8 mouse cellular contexts compared by ENCODE assay signal in the genomic region with DNA sequence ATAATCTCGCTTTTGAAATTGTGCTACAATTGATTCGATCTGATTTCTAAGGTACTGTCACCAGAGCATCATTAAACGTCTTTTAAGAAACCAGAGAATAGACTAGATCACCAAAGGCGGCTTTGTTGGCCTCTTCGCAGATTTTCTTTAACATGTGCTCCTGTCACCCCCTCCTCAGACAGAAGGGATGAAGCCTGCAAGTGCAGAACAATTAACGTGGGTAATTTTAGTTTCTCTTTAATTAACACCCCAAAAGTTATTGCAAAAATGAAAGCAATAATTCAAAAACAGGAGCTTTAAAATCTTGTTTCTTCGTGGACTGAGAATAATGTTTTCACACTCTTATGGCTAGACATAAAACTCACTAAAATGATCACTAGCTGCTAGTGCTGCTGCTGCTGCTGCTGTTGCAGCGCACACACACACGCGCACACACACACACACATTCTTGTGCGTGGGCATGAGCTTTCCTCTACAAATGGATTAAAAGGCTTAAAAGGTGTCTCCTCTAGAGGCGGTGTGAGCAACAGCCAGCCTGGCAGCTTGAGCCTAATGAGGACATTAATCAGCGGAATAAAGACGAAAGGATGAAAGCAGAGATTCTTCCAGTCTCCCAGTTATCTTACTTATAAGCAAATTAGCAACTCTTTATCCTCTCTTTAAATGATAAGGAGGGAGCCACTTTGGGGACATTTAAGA.
DNase-seq lines count a peak whose midpoint lies in the region; ATAC-seq and TF ChIP-seq lines count a peak whose summit lies in the region.

No protein-coding gene starts in this region.

- no peaks in the 10 kb centered on the region for H3K27me3 ChIP-seq in kidney, postnatal 0 days (ENCODE audit: insufficient read depth, low read length)
- no peaks in the 10 kb centered on the region for H3K27me3 ChIP-seq in embryonic facial prominence, embryonic 12.5 days

- H3K27ac ChIP-seq in kidney, postnatal 0 days: no peak overlapping the region
- H3K27ac ChIP-seq in embryonic facial prominence, embryonic 12.5 days: no peak overlapping the region

- H3K9me3 ChIP-seq in kidney, postnatal 0 days (replicated peaks; ENCODE audit: low read length): no peaks in the 10 kb centered on the region
- H3K9me3 ChIP-seq in embryonic facial prominence, embryonic 12.5 days: no peaks in the 10 kb centered on the region

- TF ChIP-seq POLR2A in lung, adult 2 months (IDR thresholded peaks at IDR 0.05; ENCODE audit: borderline replicate concordance, extremely low read depth, low read depth, low read length): no peak

- no peak for ATAC-seq in kidney, postnatal 0 days (replicated peaks; ENCODE audit: low FRiP score, low read depth)
- no peak for ATAC-seq in embryonic facial prominence, embryonic 12.5 days (ENCODE audit: insufficient number of reproducible peaks, insufficient read depth, low FRiP score, low TSS enrichment)
- no peak for ATAC-seq in megakaryocyte progenitor cell, adult 5-6 weeks (replicated peaks; ENCODE audit: poor library complexity)

- no peak overlapping the region for H3K4me3 ChIP-seq in kidney, postnatal 0 days (replicated peaks; ENCODE audit: low read depth, low read length)
- H3K4me3 ChIP-seq in embryonic facial prominence, embryonic 12.5 days: no peak overlapping the region
- H3K4me3 ChIP-seq in lung, adult 2 months (replicated peaks; ENCODE audit: extremely low read depth, low read depth, low read length): no peak overlapping the region

- DNase-seq in kidney, postnatal 0 days (ENCODE audit: low spot score): peak; percentile 54
- DNase-seq in kidney, adult 8-10 months: no peak
- DNase-seq in layer of hippocampus, adult 8-10 months (ENCODE audit: low spot score in 2 of 2): peak; percentile 21 to 30
- DNase-seq in retina, postnatal 1 day: peak; percentile 89
- DNase-seq in testis, postnatal 14 days (ENCODE audit: low spot score): no peak
- no peak for DNase-seq in lung, adult 2 months

- TF ChIP-seq CTCF in kidney, postnatal 0 days (IDR thresholded peaks at IDR 0.05; ENCODE audit: low read depth): no peak
- TF ChIP-seq CTCF in lung, adult 2 months (IDR thresholded peaks at IDR 0.05; ENCODE audit: insufficient read depth, low read length): no peak

- H3K9ac ChIP-seq in kidney, postnatal 0 days (ENCODE audit: low read depth, low read length): no peak overlapping the region
- no peak overlapping the region for H3K9ac ChIP-seq in embryonic facial prominence, embryonic 12.5 days

- WGBS in kidney, postnatal 0 days: 53% methylated on average over 14 of the region's 14 CpGs
- WGBS in embryonic facial prominence, embryonic 12.5 days: 44% methylated on average over 14 of the region's 14 CpGs
- 60% methylated on average over 14 of the region's 14 CpGs for WGBS in lung, adult 2 months

- peaks cover 14% of the 10 kb centered on the region; the same call in 1 of the 2 replicates for H3K4me1 ChIP-seq in kidney, postnatal 0 days (replicated peaks; ENCODE audit: insufficient read depth, low read length)
- peaks cover 12% of the 10 kb centered on the region for H3K4me1 ChIP-seq in embryonic facial prominence, embryonic 12.5 days
- no peaks in the 10 kb centered on the region for H3K4me1 ChIP-seq in lung, adult 2 months (ENCODE audit: control insufficient read depth, insufficient read depth, low read length)

- peak overlapping the region; percentile 18; the same call in 1 of the 2 replicates for H3K4me2 ChIP-seq in kidney, postnatal 0 days (ENCODE audit: low read length)
- peak overlapping the region; percentile 24; the same call in 1 of the 2 replicates for H3K4me2 ChIP-seq in embryonic facial prominence, embryonic 12.5 days (replicated peaks)

- no peaks in the 10 kb centered on the region for H3K36me3 ChIP-seq in kidney, postnatal 0 days (ENCODE audit: insufficient read depth, low read length)
- no peaks in the 10 kb centered on the region for H3K36me3 ChIP-seq in embryonic facial prominence, embryonic 12.5 days

Comparison
In these comparisons a context has a peak if more than half of its experiments do, and no peak if none do; other contexts are left out.
1. DNase-seq: peak in kidney, postnatal 0 days (single experiment), layer of hippocampus, adult 8-10 months (2 of 2) and retina, postnatal 1 day (single experiment); none in kidney, adult 8-10 months (0 of 2), testis, postnatal 14 days (single experiment) and lung, adult 2 months (single experiment).